Mouse (Mus musculus) liver, embryonic 13.5 days (tissue): ENCODE data around the gene Pik3r2. TPM values are rescaled to one million over a fixed set of nuclear protein-coding genes. Genes with fewer than 3 reads are reported as not detected.

Experiments
- ATAC-seq: fragments of 200-750 bp; cut with Nextera tagmentation; 2 replicates; pipeline ENCODE4 v1.8.0; 2017; ENCODE audit warnings: low read depth, mild to moderate bottlenecking, moderate number of reproducible peaks, moderate library complexity
- DNase-seq: peaks from one replicate; pipeline ENCODE4 v3.0.0; 2022
- H3K27ac ChIP-seq: fragments of 300-500 bp; sonication (generic); 2 replicates; pipeline ENCODE4 v1.5.1; 2015; ENCODE audit warnings: moderate library complexity, mild to moderate bottlenecking, inconsistent platforms
- H3K27me3 ChIP-seq: fragments of 300-500 bp; sonication (generic); 2 replicates; pipeline ENCODE4 v1.6.1; 2015; ENCODE audit warnings: mild to moderate bottlenecking, inconsistent platforms
- H3K36me3 ChIP-seq: fragments of 300-500 bp; sonication (generic); 2 replicates; pipeline ENCODE4 v1.6.1; 2015; ENCODE audit warnings: mild to moderate bottlenecking, inconsistent platforms
- H3K4me1 ChIP-seq: fragments of 300-500 bp; sonication (generic); replicated peaks from 2 replicates; pipeline ENCODE4 v1.6.1; 2015; ENCODE audit warnings: inconsistent platforms
- H3K4me2 ChIP-seq: fragments of 300-500 bp; sonication (generic); 2 replicates; pipeline ENCODE4 v1.6.1; 2015; ENCODE audit warnings: inconsistent platforms, mild to moderate bottlenecking, moderate library complexity
- H3K4me3 ChIP-seq: fragments of 300-500 bp; sonication (generic); replicated peaks from 2 replicates; pipeline ENCODE4 v1.5.1; 2015; ENCODE audit warnings: mild to moderate bottlenecking, inconsistent platforms
- H3K9ac ChIP-seq: fragments of 300-500 bp; sonication (generic); 2 replicates; pipeline ENCODE4 v1.6.1; 2015; ENCODE audit warnings: mild to moderate bottlenecking, inconsistent platforms
- H3K9me3 ChIP-seq: fragments of 300-500 bp; sonication (generic); replicated peaks from 2 replicates; pipeline ENCODE4 v1.6.1; 2016; ENCODE audit warnings: inconsistent platforms
- WGBS: fragments of 180-500 bp; shearing (Covaris S2); methylation state at CpG from one replicate; pipeline ENCODE4 v1.1.7; 2015; ENCODE audit not compliant: insufficient replicate concordance; 5-methylcytosine and 5-hydroxymethylcytosine counted together
- polyA plus RNA-seq: library from polyadenylated mRNA; unstranded; fragments of >200 nt; fragmentation: Nextera tagmentation; extraction: Ambion mirVana; gene quantifications from 2 replicates; pipeline ENCODE4 v1.2.1, GENCODE M21; 2015

The Pik3r2 gene
- polyA plus RNA-seq, 1 experiment from 2014 or later, result 18.2 TPM

DNA sequence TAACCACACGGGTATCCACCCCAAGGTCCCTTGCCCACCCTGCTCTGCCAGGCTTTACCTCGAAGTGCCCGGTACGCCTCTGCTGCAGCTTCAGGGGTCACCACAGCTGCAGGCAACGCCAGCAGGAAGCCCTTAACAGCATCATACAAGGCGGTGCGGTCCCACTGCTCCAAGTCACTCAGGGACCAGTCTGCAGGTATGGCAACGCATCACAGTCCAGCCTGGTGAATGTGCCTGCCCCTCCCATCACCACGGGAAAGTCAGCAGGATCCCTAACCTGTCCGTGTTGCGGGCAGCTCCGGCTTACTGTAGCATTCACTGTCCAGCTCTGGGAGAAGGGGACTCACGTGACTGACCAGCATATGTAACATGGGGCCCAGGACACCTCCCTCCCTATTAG, 4.4 kb downstream of the Pik3r2 start:
- Histone ChIP-seq H3K9me3 (no peaks in the 10 kb centered on the region), H3K36me3 (peaks cover 64% of the 10 kb centered on the region), H3K4me1 (peaks cover 80% of the 10 kb centered on the region), H3K9ac (no peak overlapping the region), H3K27ac (no peak overlapping the region), H3K27me3 (no peaks in the 10 kb centered on the region), H3K4me2 (no peak overlapping the region), H3K4me3 (no peak overlapping the region)
- WGBS, result 85% methylated on average over 13 of the region's 13 CpGs
- DNase-seq, result no peak
- ATAC-seq, result no peak

- no peak overlapping the region for H3K27ac ChIP-seq
- no peaks in the 10 kb centered on the region for H3K9me3 ChIP-seq
- H3K27me3 ChIP-seq, result no peaks in the 10 kb centered on the region
- H3K36me3 ChIP-seq, result peaks cover 64% of the 10 kb centered on the region
- no peak overlapping the region for H3K9ac ChIP-seq
- no peak overlapping the region for H3K4me3 ChIP-seq
- DNase-seq (no peak), ATAC-seq (no peak)
- 74% methylated on average over 7 of the region's 7 CpGs for WGBS
- no peak overlapping the region for H3K4me2 ChIP-seq
- H3K4me1 ChIP-seq, result peaks cover 87% of the 10 kb centered on the region
Measured at GRCm38 (mm10) chr8:70771217-70771616, 5.3 kb downstream of the Pik3r2 start.

DNA sequence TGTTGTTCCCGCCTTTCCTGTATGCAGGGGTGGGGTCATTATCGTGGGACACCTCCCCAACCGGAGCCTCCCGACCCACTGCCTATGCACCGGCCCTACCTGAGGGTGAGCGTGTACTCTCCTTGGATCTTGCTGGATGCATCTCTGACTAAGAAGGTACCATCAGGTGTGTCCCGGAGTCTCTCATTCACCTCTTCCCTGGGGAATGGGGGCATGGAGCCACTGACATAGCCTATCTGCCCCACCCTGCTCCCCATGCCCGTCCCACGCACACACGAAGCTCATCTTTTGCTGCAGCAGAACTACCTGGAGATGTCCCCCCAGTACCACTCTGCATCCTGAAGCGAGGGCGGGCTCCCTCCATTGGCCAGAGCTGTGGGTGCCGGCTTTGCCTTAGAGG, 5.8 kb downstream of the Pik3r2 start:
- Histone ChIP-seq H3K4me2 (no peak overlapping the region), H3K36me3 (peaks cover 64% of the 10 kb centered on the region), H3K27me3 (no peaks in the 10 kb centered on the region), H3K27ac (peak overlapping the region; percentile 71; the same call in 1 of the 2 replicates), H3K9me3 (no peaks in the 10 kb centered on the region), H3K4me1 (peaks cover 87% of the 10 kb centered on the region), H3K9ac (peak overlapping the region; percentile 57; the same call in 1 of the 2 replicates), H3K4me3 (no peak overlapping the region)
- ATAC-seq (no peak), DNase-seq (no peak)
- WGBS, result 79% methylated on average over 13 of the region's 13 CpGs

DNA sequence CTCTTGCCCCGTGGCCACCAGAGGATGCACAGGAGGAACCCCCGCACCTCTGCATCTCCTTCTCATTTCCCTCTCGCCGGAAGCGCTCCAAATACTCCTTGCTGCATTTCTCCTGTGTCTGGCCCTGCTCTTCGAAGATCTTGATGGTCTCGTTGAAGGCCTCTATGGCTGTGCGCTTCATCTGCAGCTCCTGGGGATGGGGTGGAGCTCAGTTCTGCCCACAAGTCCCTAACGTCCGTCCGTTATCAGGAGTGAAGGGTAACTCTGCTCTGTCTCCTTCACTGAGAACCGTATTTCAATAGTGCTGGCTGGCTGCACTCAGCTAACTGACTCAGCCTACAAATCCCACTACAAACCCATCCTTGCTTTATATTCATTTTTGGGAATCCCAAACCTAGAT, 6.7 kb downstream of the Pik3r2 start:
- Histone ChIP-seq H3K27me3 (no peaks in the 10 kb centered on the region), H3K9me3 (no peaks in the 10 kb centered on the region), H3K36me3 (peaks cover 61% of the 10 kb centered on the region), H3K27ac (peak overlapping the region; percentile 71), H3K9ac (peak overlapping the region; percentile 57), H3K4me2 (peak overlapping the region; percentile 38), H3K4me3 (no peak overlapping the region), H3K4me1 (peaks cover 87% of the 10 kb centered on the region)
- peak; percentile 54 for ATAC-seq
- 28% methylated on average over 12 of the region's 12 CpGs for WGBS
- DNase-seq, result no peak

GRCm38 (mm10) chr8:70769359-70769758, 7.2 kb downstream of the Pik3r2 start:
- H3K36me3 ChIP-seq, result peaks cover 56% of the 10 kb centered on the region
- peak overlapping the region; percentile 38 for H3K4me2 ChIP-seq

GRCm38 (mm10) chr8:70768956-70769355, 7.6 kb downstream of the Pik3r2 start:
- DNase-seq (no peak), ATAC-seq (no peak)
- H3K4me1 ChIP-seq, result peaks cover 87% of the 10 kb centered on the region
- no peaks in the 10 kb centered on the region for H3K9me3 ChIP-seq
- peak overlapping the region; percentile 29; the same call in 1 of the 2 replicates for H3K9ac ChIP-seq
- peaks cover 52% of the 10 kb centered on the region for H3K36me3 ChIP-seq
- WGBS, result 75% methylated on average over 16 of the region's 16 CpGs
- no peaks in the 10 kb centered on the region for H3K27me3 ChIP-seq
- no peak overlapping the region for H3K27ac ChIP-seq
- 0 out of 2 replicates have a peak overlapping the region, but pooled peaks have one; percentile 24 for H3K4me2 ChIP-seq
- no peak overlapping the region for H3K4me3 ChIP-seq

More at GRCm38 (mm10) chr8:70769359-70769758, 7.2 kb downstream of the Pik3r2 start:
- peak; percentile 72 for ATAC-seq
- no peaks in the 10 kb centered on the region for H3K9me3 ChIP-seq
- H3K4me3 ChIP-seq, result no peak overlapping the region
- DNase-seq, result peak; percentile 91
- peak overlapping the region; percentile 57 for H3K9ac ChIP-seq
- WGBS, result 4% methylated on average over 26 of the region's 26 CpGs
- H3K27ac ChIP-seq, result peak overlapping the region; percentile 71
- peaks cover 87% of the 10 kb centered on the region for H3K4me1 ChIP-seq
- H3K27me3 ChIP-seq, result no peaks in the 10 kb centered on the region

DNA sequence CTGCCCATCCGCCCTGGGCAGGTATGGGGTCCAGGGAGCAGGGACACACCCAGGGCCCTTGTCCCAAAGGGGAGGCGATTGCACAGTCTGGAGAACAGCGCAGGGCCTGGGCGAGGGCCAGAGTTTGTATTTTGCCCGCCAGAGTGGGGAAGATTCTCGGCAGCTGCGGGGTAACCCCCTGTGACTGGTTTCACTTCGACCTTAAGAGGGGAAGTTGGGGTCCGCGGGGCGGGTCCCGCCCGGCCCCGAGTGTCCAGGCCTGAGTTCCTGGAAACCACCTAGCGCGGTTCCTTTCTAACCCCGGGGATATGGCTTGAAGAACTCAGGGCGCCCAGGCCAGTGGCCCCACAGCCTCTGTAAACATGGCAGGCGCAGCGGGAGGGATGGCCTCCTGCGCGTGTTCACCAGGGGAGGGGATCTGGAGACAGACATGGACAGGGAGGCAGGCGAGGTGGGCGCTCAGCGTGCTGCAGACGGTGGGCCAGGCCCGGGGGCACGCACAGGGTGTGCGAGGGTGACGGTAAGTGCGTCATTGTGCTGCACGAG, 8.2 kb downstream of the Pik3r2 start:
- Histone ChIP-seq H3K27ac (peak overlapping the region; percentile 5; the same call in 1 of the 2 replicates), H3K9ac (no peak overlapping the region), H3K4me2 (0 out of 2 replicates have a peak overlapping the region, but pooled peaks have one; percentile 1), H3K4me3 (no peak overlapping the region), H3K27me3 (no peaks in the 10 kb centered on the region), H3K4me1 (peaks cover 87% of the 10 kb centered on the region), H3K9me3 (no peaks in the 10 kb centered on the region), H3K36me3 (peaks cover 45% of the 10 kb centered on the region)
- 88% methylated on average over 32 of the region's 32 CpGs for WGBS
- DNase-seq (no peak), ATAC-seq (no peak)

- no peak for ATAC-seq
- Histone ChIP-seq H3K27me3 (no peaks in the 10 kb centered on the region), H3K9me3 (no peaks in the 10 kb centered on the region), H3K4me1 (peaks cover 94% of the 10 kb centered on the region), H3K27ac (peak overlapping the region; percentile 96), H3K4me3 (no peak overlapping the region), H3K36me3 (peaks cover 46% of the 10 kb centered on the region), H3K4me2 (0 out of 2 replicates have a peak overlapping the region, but pooled peaks have one; percentile 1), H3K9ac (peak overlapping the region; percentile 83; the same call in 1 of the 2 replicates)
- DNase-seq, result no peak
- 81% methylated on average over 6 of the region's 6 CpGs for WGBS
Measured at GRCm38 (mm10) chr8:70767503-70767902, 9.0 kb downstream of the Pik3r2 start.

DNA sequence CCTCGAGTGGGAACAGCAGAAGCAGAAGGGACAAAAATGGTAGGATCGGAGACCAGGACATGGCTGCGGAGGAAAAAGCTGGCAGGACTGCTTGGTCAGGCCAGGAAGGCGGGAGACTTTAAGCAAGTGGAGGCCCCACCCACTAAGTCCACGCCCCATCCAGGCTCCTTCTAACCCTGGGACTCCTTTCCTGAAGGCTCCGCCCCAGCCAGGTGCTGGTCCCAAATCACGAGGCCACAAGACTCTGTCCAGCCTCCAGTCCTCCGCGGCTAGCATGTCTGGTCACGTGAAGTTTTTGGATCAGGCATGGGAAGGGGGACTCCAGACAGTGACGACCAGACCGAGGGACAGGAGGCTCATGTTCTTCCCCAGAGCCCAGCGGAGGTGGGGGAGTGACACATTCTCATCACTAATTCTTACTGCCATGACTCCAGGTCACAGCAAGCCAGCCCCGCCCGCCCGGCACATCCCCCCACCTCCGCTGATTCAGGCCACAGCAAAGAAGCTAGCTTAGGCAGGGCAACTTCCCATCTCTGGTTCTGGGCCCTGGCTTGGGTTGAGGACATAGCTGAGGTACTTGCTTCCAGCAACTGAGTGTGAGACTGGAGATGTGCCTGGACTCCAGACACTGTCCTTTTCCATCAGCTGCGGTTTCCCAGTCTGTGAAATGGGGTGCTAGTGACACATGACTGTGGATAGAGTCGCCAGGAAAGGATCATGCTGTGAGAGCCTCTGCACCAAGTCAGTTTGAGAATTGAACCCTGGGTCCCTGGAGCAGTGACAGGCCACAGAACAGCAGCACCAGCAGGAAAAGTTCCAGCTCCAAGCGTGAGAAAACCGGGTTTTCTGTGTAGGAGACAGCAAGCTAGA, 9.7 kb downstream of the Pik3r2 start:
- H3K4me1 ChIP-seq, result peaks cover 98% of the 10 kb centered on the region
- WGBS, result 14% methylated on average over 21 of the region's 21 CpGs

DNA sequence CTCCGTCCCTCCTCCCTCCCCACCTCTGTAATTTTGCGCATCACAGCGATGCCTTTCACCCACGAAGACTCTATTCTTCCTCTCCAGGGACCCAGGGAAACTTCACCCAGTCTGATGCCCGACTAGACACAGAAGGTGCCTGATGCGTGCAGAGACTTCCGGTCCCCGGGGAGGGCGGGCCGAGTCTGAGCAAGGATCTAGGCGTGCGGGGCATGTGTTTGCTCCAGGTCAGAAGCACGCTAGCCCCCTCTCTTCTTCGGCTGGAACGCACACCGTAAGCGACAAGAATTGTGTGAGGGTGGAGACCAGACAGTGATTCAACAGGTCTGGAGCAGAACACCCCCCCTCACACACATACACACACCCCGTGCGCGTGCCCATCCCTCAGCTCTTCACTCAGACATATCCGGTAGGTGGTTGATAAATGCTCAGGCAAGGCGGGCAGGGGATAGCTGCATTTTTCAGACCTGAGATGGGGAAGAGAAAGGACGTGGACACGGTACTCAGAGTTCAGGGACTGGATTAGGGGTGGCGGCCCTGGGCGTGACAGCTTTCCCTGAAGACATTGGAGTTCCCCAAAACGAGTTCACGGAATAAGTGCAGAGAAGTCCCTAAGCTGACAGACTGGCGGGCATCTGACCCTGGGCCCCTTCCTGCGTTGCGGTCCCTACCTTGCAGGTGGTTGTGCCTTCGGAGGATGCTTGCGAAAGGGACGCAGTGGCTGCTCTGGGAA, 10.5 kb downstream of the Pik3r2 start:
- H3K27ac ChIP-seq, result peak overlapping the region; percentile 96
- peak overlapping the region; percentile 68 for H3K4me3 ChIP-seq
- H3K4me2 ChIP-seq, result peak overlapping the region; percentile 98
- H3K9me3 ChIP-seq, result no peaks in the 10 kb centered on the region
- H3K36me3 ChIP-seq, result peaks cover 31% of the 10 kb centered on the region
- peak overlapping the region; percentile 83 for H3K9ac ChIP-seq
- 2% methylated on average over 34 of the region's 34 CpGs for WGBS
- no peaks in the 10 kb centered on the region for H3K27me3 ChIP-seq
- DNase-seq, result peak; percentile 48
- H3K4me1 ChIP-seq, result peaks cover 99% of the 10 kb centered on the region
- ATAC-seq, result no peak

More for the DNA sequence above, 9.7 kb downstream of the Pik3r2 start:
- Histone ChIP-seq H3K9ac (peak overlapping the region; percentile 83), H3K4me2 (peak overlapping the region; percentile 98), H3K27ac (peak overlapping the region; percentile 96), H3K4me3 (peak overlapping the region; percentile 68), H3K9me3 (no peaks in the 10 kb centered on the region), H3K27me3 (no peaks in the 10 kb centered on the region), H3K36me3 (peaks cover 39% of the 10 kb centered on the region)
- peak; percentile 44 for ATAC-seq
- DNase-seq, result peak; percentile 76

DNA sequence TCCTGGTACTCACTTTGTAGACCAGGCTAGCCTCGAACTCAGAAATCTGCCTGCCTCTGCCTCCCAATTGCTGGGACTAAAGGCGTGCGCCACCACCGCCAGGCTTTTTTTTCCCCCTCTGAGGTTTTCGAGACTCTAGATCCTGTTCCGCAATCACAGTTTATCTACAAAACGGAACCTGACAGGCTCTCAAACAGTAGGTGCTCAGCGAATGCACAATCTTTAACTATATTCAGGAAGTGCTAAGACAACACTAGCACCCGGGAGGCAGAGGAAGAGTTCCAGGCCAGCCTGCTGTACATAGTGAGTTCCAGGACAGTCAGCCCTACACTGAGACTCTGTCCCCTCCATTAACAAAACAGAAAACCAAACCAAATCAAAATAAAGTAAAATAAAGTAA, 11.2 kb downstream of the Pik3r2 start:
- Histone ChIP-seq H3K9ac (peak overlapping the region; percentile 83), H3K9me3 (no peaks in the 10 kb centered on the region), H3K4me1 (peaks cover 94% of the 10 kb centered on the region), H3K27me3 (no peaks in the 10 kb centered on the region), H3K36me3 (peaks cover 24% of the 10 kb centered on the region), H3K4me3 (peak overlapping the region; percentile 68), H3K27ac (peak overlapping the region; percentile 96), H3K4me2 (peak overlapping the region; percentile 98)
- 28% methylated on average over 9 of the region's 9 CpGs for WGBS
- ATAC-seq (no peak), DNase-seq (no peak)
